Mouse (Mus musculus) erythroblast, adult 5-6 weeks (primary cell): ENCODE data around the gene Golt1b. TPM values are rescaled to one million over a fixed set of nuclear protein-coding genes. Genes with fewer than 3 reads are reported as not detected.

ENCODE experiments used
- total RNA-seq, 2 experiments: library from RNA; stranded (forward) in 1 of 2; stranded (reverse) in 1 of 2; fragments of 150-400 nt in 1 of 2; fragments of 200-764, 138-1000 nt in 1 of 2; gene quantifications; 2 replicates each; pipeline versions ENCODE4 v1.2.3 to v1.2.4; 2015 to 2017; ENCODE audit warnings: low replicate concordance in 2 of 2

Golt1b gene
- total RNA-seq, 2 experiments from 2014 or later: 6.3 to 9.1 TPM

Other genes starting within 250 kb of the Golt1b start
- not detected in 2 replicates for gene Slco1a6, start 178.7 kb upstream of the Golt1b start, total RNA-seq (2015; ENCODE audit: low replicate concordance)
- gene Slco1a6, start 178.7 kb upstream of the Golt1b start, total RNA-seq (2017; ENCODE audit: low replicate concordance): 7.4 TPM in 1 of 2 replicates, not detected in the other
- gene Iapp, start 88.8 kb upstream of the Golt1b start, total RNA-seq (2015; ENCODE audit: low replicate concordance): not detected in 2 replicates
- gene Iapp, start 88.8 kb upstream of the Golt1b start, total RNA-seq (2017; ENCODE audit: low replicate concordance): not detected in 2 replicates
- not detected in 2 replicates for gene Slco1a5, start 64.2 kb upstream of the Golt1b start, total RNA-seq (2015; ENCODE audit: low replicate concordance)
- not detected in 2 replicates for gene Slco1a5, start 64.2 kb upstream of the Golt1b start, total RNA-seq (2017; ENCODE audit: low replicate concordance)
- 3.3 and 3.6 TPM in 2 replicates for gene Pyroxd1, start 41.6 kb upstream of the Golt1b start, total RNA-seq (2015; ENCODE audit: low replicate concordance)
- gene Pyroxd1, start 41.6 kb upstream of the Golt1b start, total RNA-seq (2017; ENCODE audit: low replicate concordance): 0.70 and 2.6 TPM in 2 replicates
- gene Recql, start 134 bp upstream of the Golt1b start, total RNA-seq (2015; ENCODE audit: low replicate concordance): 2.7 and 7.1 TPM in 2 replicates
- 7.9 and 8.8 TPM in 2 replicates for gene Recql, start 134 bp upstream of the Golt1b start, total RNA-seq (2017; ENCODE audit: low replicate concordance)
- not detected in 2 replicates for gene Spx, start 26.2 kb downstream of the Golt1b start, total RNA-seq (2015; ENCODE audit: low replicate concordance)
- 1.8 TPM in 1 of 2 replicates, not detected in the other for gene Spx, start 26.2 kb downstream of the Golt1b start, total RNA-seq (2017; ENCODE audit: low replicate concordance)
- gene Gys2, start 85.9 kb downstream of the Golt1b start, total RNA-seq (2015; ENCODE audit: low replicate concordance): not detected in 2 replicates
- not detected in 2 replicates for gene Gys2, start 85.9 kb downstream of the Golt1b start, total RNA-seq (2017; ENCODE audit: low replicate concordance)
- 6.3 and 12.3 TPM in 2 replicates for gene Ldhb, start 120.7 kb downstream of the Golt1b start, total RNA-seq (2015; ENCODE audit: low replicate concordance)
- 6.0 and 11.8 TPM in 2 replicates for gene Ldhb, start 120.7 kb downstream of the Golt1b start, total RNA-seq (2017; ENCODE audit: low replicate concordance)
- gene Kcnj8, start 184.4 kb downstream of the Golt1b start, total RNA-seq (2015; ENCODE audit: low replicate concordance): not detected in 2 replicates
- gene Kcnj8, start 184.4 kb downstream of the Golt1b start, total RNA-seq (2017; ENCODE audit: low replicate concordance): not detected in 2 replicates